Mouse (Mus musculus) erythroid progenitor cell, adult 5-6 weeks (primary cell): ENCODE data around the gene Tent4a. TPM values are rescaled to one million over a fixed set of nuclear protein-coding genes. Genes with fewer than 3 reads are reported as not detected.

Experiments used
- ATAC-seq: replicated peaks from 2 replicates; pipeline ENCODE4 v1.8.0; 2016; ENCODE audit warnings: moderate number of reproducible peaks, mild to moderate bottlenecking, moderate TSS enrichment, inconsistent platforms; ENCODE audit not compliant: poor library complexity, low FRiP score, severe bottlenecking
- total RNA-seq, 2 experiments: library from RNA; stranded (forward) in 1 of 2; stranded (reverse) in 1 of 2; fragments of 150-400 nt in 1 of 2; fragments of 186-747, 209-891 nt in 1 of 2; gene quantifications; 2 replicates each; pipeline versions ENCODE4 v1.2.3 to v1.2.4; 2015 to 2017; ENCODE audit warnings: low replicate concordance in 2 of 2

The Tent4a gene
- total RNA-seq, 2 experiments from 2014 or later, result 33.8 to 34.0 TPM

GRCm38 (mm10) chr13:69525867-69526266, 8.6 kb downstream of the Tent4a start:
- no peak for ATAC-seq

GRCm38 (mm10) chr13:69524158-69524530, 10.3 kb downstream of the Tent4a start:
- ATAC-seq, result no peak

GRCm38 (mm10) chr13:69523444-69524157, 10.8 kb downstream of the Tent4a start:
- ATAC-seq, result no peak

GRCm38 (mm10) chr13:69522161-69522791, 12.1 kb downstream of the Tent4a start:
- no peak for ATAC-seq

GRCm38 (mm10) chr13:69519137-69519536, 15.3 kb downstream of the Tent4a start:
- no peak for ATAC-seq

- ATAC-seq, result no peak
Measured at GRCm38 (mm10) chr13:69517445-69517844, 17.0 kb downstream of the Tent4a start.

GRCm38 (mm10) chr13:69515091-69515490, 19.3 kb downstream of the Tent4a start:
- no peak for ATAC-seq

GRCm38 (mm10) chr13:69509391-69510244, 24.8 kb downstream of the Tent4a start:
- ATAC-seq, result peak; percentile 55

GRCm38 (mm10) chr13:69507666-69508065, 26.8 kb downstream of the Tent4a start:
- ATAC-seq, result no peak

GRCm38 (mm10) chr13:69506341-69507086, 27.9 kb downstream of the Tent4a start:
- peak; percentile 39; the same call in 1 of the 2 replicates for ATAC-seq

- ATAC-seq, result no peak
Measured at GRCm38 (mm10) chr13:69502863-69503262, 31.6 kb downstream of the Tent4a start.

- ATAC-seq, result peak; percentile 83
Measured at GRCm38 (mm10) chr13:69502157-69502750, 32.2 kb downstream of the Tent4a start.

- ATAC-seq, result no peak
Measured at GRCm38 (mm10) chr13:69498276-69498675, 36.1 kb downstream of the Tent4a start.

- peak; percentile 48; the same call in 1 of the 2 replicates for ATAC-seq
Measured at GRCm38 (mm10) chr13:69492876-69493463, 41.4 kb downstream of the Tent4a start.

- ATAC-seq, result no peak
Measured at GRCm38 (mm10) chr13:69489777-69490176, 44.6 kb downstream of the Tent4a start.

- ATAC-seq, result no peak
Measured at GRCm38 (mm10) chr13:69488565-69489255, 45.7 kb downstream of the Tent4a start.

GRCm38 (mm10) chr13:69487611-69488275, 46.7 kb downstream of the Tent4a start:
- no peak for ATAC-seq

- ATAC-seq, result no peak
Measured at GRCm38 (mm10) chr13:69487108-69487507, 47.3 kb downstream of the Tent4a start.
